Mouse (Mus musculus) heart, adult 2 months (tissue): ENCODE data around the gene Rpa1.

Experiments
- CTCF ChIP-seq: fragments of 200-600 bp; IDR thresholded peaks from 2 replicates; pipeline ENCODE4 v1.8.1; 2022; ENCODE audit warnings: antibody characterized with exemption, mild to moderate bottlenecking, moderate library complexity
- EP300 ChIP-seq: fragments of 200-500 bp; IDR thresholded peaks from 2 replicates; pipeline ENCODE4 v1.6.1; 2011; ENCODE audit warnings: low read depth, low read length, control low read depth; ENCODE audit not compliant: insufficient read depth
- POLR2A ChIP-seq: fragments of 200-500 bp; IDR thresholded peaks from 2 replicates; pipeline ENCODE4 v1.6.1; 2011; ENCODE audit warnings: mild to moderate bottlenecking, low read depth, low read length, control low read depth; ENCODE audit not compliant: insufficient read depth

GRCm38 (mm10) chr11:75263274-75263963 is 84.7 kb downstream of the Rpa1 start:
- TF ChIP-seq CTCF = no peak
- no peak for TF ChIP-seq POLR2A
- TF ChIP-seq EP300 = no peak
